Mouse (Mus musculus) neural tube, embryonic 15.5 days (tissue): ENCODE results near the gene Hist3h2a. TPM values are rescaled to one million over a fixed set of nuclear protein-coding genes. Genes with fewer than 3 reads are reported as not detected.
A peak's percentile ranks its signal among the peaks of the same experiment; 100 is the strongest.
"Not testable (repeated sequence)": the region's sequence is repeated elsewhere in the genome, so short reads cannot be mapped to it uniquely, and the experiment has no call there.

ENCODE experiments used
- ATAC-seq: fragments of 200-750 bp; cut with Nextera tagmentation; 2 replicates; pipeline ENCODE4 v1.8.0; 2017; ENCODE audit warnings: mild to moderate bottlenecking, moderate TSS enrichment, moderate library complexity; ENCODE audit not compliant: low FRiP score
- H3K27ac ChIP-seq: fragments of 300-500 bp; sonication (generic); replicated peaks from 2 replicates; pipeline ENCODE4 v1.5.1; 2015; ENCODE audit warnings: mild to moderate bottlenecking, inconsistent platforms
- H3K27me3 ChIP-seq: fragments of 300-500 bp; sonication (generic); replicated peaks from 2 replicates; pipeline ENCODE4 v1.6.1; 2015; ENCODE audit warnings: inconsistent platforms
- H3K36me3 ChIP-seq: fragments of 300-500 bp; sonication (generic); 2 replicates; pipeline ENCODE4 v1.6.1; 2015; ENCODE audit warnings: inconsistent platforms
- H3K4me1 ChIP-seq: fragments of 300-500 bp; sonication (generic); 2 replicates; pipeline ENCODE4 v1.6.1; 2015; ENCODE audit warnings: inconsistent platforms
- H3K4me2 ChIP-seq: fragments of 300-500 bp; sonication (generic); 2 replicates; pipeline ENCODE4 v1.6.1; 2015; ENCODE audit warnings: inconsistent platforms, mild to moderate bottlenecking, moderate library complexity
- H3K4me3 ChIP-seq: fragments of 300-500 bp; sonication (generic); replicated peaks from 2 replicates; pipeline ENCODE4 v1.5.1; 2015; ENCODE audit warnings: mild to moderate bottlenecking, inconsistent platforms
- H3K9ac ChIP-seq: fragments of 300-500 bp; sonication (generic); replicated peaks from 2 replicates; pipeline ENCODE4 v1.6.1; 2015; ENCODE audit warnings: mild to moderate bottlenecking, inconsistent platforms
- H3K9me3 ChIP-seq: fragments of 300-500 bp; sonication (generic); replicated peaks from 2 replicates; pipeline ENCODE4 v1.6.1; 2016; ENCODE audit warnings: inconsistent platforms
- WGBS: fragments of 180-500 bp; shearing (Covaris S2); methylation state at CpG from one replicate; pipeline ENCODE4 v1.1.7; 2015; ENCODE audit warnings: mixed read lengths; 5-methylcytosine and 5-hydroxymethylcytosine counted together
- polyA plus RNA-seq: library from polyadenylated mRNA; unstranded; fragments of >200 nt; fragmentation: Nextera tagmentation; extraction: Ambion mirVana; gene quantifications from 2 replicates; pipeline ENCODE4 v1.2.1, GENCODE M21; 2015

The Hist3h2a gene
- polyA plus RNA-seq, 1 experiment from 2014 or later, result 86.3 TPM

DNA sequence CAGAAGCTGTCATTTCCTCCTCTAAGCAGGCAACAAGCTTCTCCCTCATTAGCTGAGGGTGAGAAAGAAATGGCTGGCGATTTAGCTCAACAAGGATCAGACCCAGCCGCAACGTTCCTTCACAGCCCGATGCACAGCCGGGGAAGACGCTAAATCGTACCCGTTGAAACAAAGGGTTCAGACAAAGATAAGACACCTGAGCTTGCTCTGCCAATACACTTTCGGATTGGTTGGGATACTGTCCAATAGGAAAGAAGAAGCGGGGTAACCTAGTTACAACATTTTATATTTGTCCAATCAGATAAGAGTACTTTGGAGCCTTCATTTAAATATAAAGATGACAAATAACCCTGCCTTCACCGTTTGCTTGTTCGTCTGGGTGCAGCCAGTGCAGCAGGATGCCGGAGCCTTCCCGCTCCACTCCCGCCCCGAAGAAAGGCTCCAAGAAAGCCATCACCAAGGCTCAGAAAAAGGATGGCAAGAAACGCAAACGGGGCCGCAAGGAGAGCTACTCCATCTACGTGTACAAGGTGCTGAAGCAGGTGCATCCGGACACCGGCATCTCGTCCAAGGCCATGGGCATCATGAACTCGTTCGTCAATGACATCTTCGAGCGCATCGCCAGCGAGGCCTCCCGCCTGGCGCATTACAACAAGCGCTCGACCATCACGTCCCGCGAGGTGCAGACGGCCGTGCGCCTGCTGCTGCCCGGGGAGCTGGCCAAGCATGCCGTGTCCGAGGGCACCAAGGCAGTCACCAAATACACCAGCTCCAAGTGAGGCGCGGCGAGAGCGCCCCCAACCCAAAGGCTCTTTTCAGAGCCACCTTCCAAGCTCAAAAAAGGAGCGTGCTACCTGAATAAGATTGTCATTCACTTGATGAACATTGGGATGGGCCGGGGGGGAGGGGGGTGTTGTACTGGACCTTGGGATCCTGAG, 5.7 kb upstream of the Hist3h2a start, which contains the start of gene Hist3h2ba:
TSS of gene Hist3h2ba (plus strand) at position 379 of the 938 bp plus-strand sequence.
- peak within 1 kb of the TSS; percentile 57 for H3K4me3 ChIP-seq
- peaks cover 40% of the 10 kb centered on the region for H3K4me1 ChIP-seq
- peak within 1 kb of the TSS; percentile 98 for H3K27ac ChIP-seq
- peak; percentile 91 for ATAC-seq
- under 1% methylated on average over 48 of the region's 48 CpGs for WGBS
- no peaks in the 10 kb centered on the region for H3K36me3 ChIP-seq
- peak within 1 kb of the TSS; percentile 89 for H3K9ac ChIP-seq
- peak within 1 kb of the TSS; percentile 63 for H3K4me2 ChIP-seq
- no peaks in the 10 kb centered on the region for H3K9me3 ChIP-seq
- no peaks in the 10 kb centered on the region for H3K27me3 ChIP-seq

- ATAC-seq, result peak; percentile 62
- 1% methylated on average over 20 of the region's 20 CpGs for WGBS
- H3K27me3 ChIP-seq, result no peaks in the 10 kb centered on the region
- H3K27ac ChIP-seq, result peak overlapping the region; percentile 98
- peak overlapping the region; percentile 89 for H3K9ac ChIP-seq
- H3K4me3 ChIP-seq, result peak overlapping the region; percentile 57
- H3K4me2 ChIP-seq, result peak overlapping the region; percentile 63
- H3K9me3 ChIP-seq, result no peaks in the 10 kb centered on the region
- H3K36me3 ChIP-seq, result no peaks in the 10 kb centered on the region
- H3K4me1 ChIP-seq, result peaks cover 35% of the 10 kb centered on the region
These were observed 4.7 kb upstream of the Hist3h2a start for GRCm38 (mm10) chr11:58949480-58950431.

- Histone ChIP-seq H3K4me1 (peaks cover 37% of the 10 kb centered on the region), H3K36me3 (no peaks in the 10 kb centered on the region), H3K27me3 (no peaks in the 10 kb centered on the region), H3K9ac (peak overlapping the region; percentile 89), H3K4me2 (peak overlapping the region; percentile 63), H3K4me3 (0 out of 2 replicates have a peak overlapping the region, but pooled peaks have one; percentile 57), H3K27ac (peak overlapping the region; percentile 98), H3K9me3 (no peaks in the 10 kb centered on the region)
- no peak for ATAC-seq
- WGBS, result 50% methylated on average over 5 of the region's 5 CpGs
These were observed 3.3 kb upstream of the Hist3h2a start for GRCm38 (mm10) chr11:58951210-58951609.

- H3K4me1 ChIP-seq, result peaks cover 48% of the 10 kb centered on the region
- ATAC-seq, result peak; percentile 29
- H3K9me3 ChIP-seq, result no peaks in the 10 kb centered on the region
- peak overlapping the region; percentile 87 for H3K4me2 ChIP-seq
- H3K27me3 ChIP-seq, result no peaks in the 10 kb centered on the region
- H3K9ac ChIP-seq, result peak overlapping the region; percentile 79
- no peaks in the 10 kb centered on the region for H3K36me3 ChIP-seq
- H3K4me3 ChIP-seq, result peak overlapping the region; percentile 75
- under 1% methylated on average over 33 of the region's 33 CpGs for WGBS
- H3K27ac ChIP-seq, result peak overlapping the region; percentile 99
These were observed 925 bp upstream of the Hist3h2a start for GRCm38 (mm10) chr11:58953351-58954169.

DNA sequence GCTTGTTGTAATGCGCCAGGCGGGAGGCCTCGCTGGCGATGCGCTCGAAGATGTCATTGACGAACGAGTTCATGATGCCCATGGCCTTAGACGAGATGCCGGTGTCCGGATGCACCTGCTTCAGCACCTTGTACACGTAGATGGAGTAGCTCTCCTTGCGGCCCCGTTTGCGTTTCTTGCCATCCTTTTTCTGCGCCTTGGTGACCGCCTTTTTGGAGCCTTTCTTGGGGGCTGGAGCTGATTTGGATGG, 390 bp upstream of the Hist3h2a start:
- peak overlapping the region; percentile 99 for H3K27ac ChIP-seq
- peaks cover 52% of the 10 kb centered on the region for H3K4me1 ChIP-seq
- not testable (repeated sequence) for H3K9me3 ChIP-seq, H3K36me3 ChIP-seq, ATAC-seq, H3K27me3 ChIP-seq
- peak overlapping the region; percentile 87 for H3K4me2 ChIP-seq
- H3K9ac ChIP-seq, result peak overlapping the region; percentile 79
- peak overlapping the region; percentile 75 for H3K4me3 ChIP-seq
- 0% methylated on average over 17 of the region's 17 CpGs for WGBS

DNA sequence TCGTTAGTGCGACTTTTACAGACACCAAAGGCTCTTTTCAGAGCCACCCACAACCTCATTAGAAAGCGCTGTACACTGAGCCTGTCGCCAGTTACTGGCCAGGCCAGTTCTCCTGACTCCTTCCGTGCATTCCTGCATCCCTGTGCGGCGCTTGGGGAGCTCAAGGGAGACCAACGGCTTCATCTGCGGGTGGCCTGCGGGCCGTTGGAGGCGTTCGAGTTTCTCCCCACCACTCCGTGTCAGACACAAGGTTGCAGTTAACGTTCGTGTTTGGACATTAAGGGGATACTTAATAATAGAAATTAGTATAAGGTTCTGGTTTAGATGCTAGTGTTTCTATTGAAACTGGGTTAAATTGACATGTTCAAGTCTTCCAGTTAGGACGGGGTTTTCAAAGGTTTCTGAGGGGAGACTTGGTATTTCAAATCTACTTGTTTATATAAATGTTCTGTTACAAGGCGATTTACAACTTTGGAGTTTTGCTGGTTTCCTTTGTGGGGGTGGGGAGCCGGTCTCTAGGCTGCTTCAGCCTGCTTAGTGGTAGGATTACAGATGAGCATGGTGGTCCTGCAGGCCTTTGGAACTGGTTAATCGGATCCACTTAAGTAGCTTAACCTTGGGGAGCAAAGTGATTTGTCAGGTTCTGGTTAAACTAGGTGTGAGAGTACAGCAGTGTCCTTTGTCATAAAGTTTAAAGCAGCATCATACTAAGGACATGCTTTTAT, 820 bp downstream of the Hist3h2a start:
- peak overlapping the region; percentile 75 for H3K4me3 ChIP-seq
- no peaks in the 10 kb centered on the region for H3K36me3 ChIP-seq
- H3K4me2 ChIP-seq, result peak overlapping the region; percentile 87
- H3K4me1 ChIP-seq, result peaks cover 65% of the 10 kb centered on the region
- WGBS, result under 1% methylated on average over 20 of the region's 20 CpGs
- no peak; the same call in none of the 2 replicates for ATAC-seq
- H3K9me3 ChIP-seq, result no peaks in the 10 kb centered on the region
- H3K27me3 ChIP-seq, result no peaks in the 10 kb centered on the region
- peak overlapping the region; percentile 94 for H3K9ac ChIP-seq
- peak overlapping the region; percentile 99 for H3K27ac ChIP-seq

DNA sequence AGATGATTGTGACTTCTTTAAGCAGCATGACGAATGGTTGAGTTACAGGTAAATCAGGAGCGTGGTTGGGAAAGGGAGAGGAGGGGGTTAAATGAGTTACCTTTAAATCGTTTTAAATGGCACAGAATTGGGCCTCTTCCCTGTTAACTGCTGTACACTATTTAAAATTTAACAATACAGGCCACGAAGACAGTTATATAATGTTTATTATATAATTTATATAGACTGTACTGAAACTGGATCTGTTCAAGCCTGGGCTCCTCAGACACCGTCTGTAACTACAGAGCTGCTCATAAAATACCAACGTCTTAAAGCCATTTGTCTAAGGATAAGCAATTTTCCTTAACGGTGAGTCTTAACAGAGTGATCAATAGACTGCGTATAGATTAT, 1.4 kb downstream of the Hist3h2a start:
- ATAC-seq, result no peak
- H3K27ac ChIP-seq, result peak overlapping the region; percentile 99
- H3K4me3 ChIP-seq, result peak overlapping the region; percentile 75
- H3K4me1 ChIP-seq, result peaks cover 63% of the 10 kb centered on the region
- peak overlapping the region; percentile 87 for H3K4me2 ChIP-seq
- WGBS, result 15% methylated on average over 8 of the region's 8 CpGs
- H3K9me3 ChIP-seq, result no peaks in the 10 kb centered on the region
- H3K36me3 ChIP-seq, result no peaks in the 10 kb centered on the region
- H3K27me3 ChIP-seq, result no peaks in the 10 kb centered on the region
- peak overlapping the region; percentile 94 for H3K9ac ChIP-seq

- Histone ChIP-seq H3K9ac (peak overlapping the region; percentile 94), H3K4me3 (peak overlapping the region; percentile 75), H3K4me1 (peaks cover 48% of the 10 kb centered on the region), H3K27ac (0 out of 2 replicates have a peak overlapping the region, but pooled peaks have one; percentile 28), H3K36me3 (no peaks in the 10 kb centered on the region), H3K4me2 (peak overlapping the region; percentile 87), H3K9me3 (no peaks in the 10 kb centered on the region), H3K27me3 (no peaks in the 10 kb centered on the region)
- 82% methylated on average over 5 of the region's 5 CpGs for WGBS
- ATAC-seq, result no peak
These were observed 2.9 kb downstream of the Hist3h2a start for GRCm38 (mm10) chr11:58957226-58957914.

- peaks cover 47% of the 10 kb centered on the region for H3K4me1 ChIP-seq
- 79% methylated on average over 6 of the region's 6 CpGs for WGBS
These were observed 4.1 kb downstream of the Hist3h2a start for GRCm38 (mm10) chr11:58958536-58958935.

DNA sequence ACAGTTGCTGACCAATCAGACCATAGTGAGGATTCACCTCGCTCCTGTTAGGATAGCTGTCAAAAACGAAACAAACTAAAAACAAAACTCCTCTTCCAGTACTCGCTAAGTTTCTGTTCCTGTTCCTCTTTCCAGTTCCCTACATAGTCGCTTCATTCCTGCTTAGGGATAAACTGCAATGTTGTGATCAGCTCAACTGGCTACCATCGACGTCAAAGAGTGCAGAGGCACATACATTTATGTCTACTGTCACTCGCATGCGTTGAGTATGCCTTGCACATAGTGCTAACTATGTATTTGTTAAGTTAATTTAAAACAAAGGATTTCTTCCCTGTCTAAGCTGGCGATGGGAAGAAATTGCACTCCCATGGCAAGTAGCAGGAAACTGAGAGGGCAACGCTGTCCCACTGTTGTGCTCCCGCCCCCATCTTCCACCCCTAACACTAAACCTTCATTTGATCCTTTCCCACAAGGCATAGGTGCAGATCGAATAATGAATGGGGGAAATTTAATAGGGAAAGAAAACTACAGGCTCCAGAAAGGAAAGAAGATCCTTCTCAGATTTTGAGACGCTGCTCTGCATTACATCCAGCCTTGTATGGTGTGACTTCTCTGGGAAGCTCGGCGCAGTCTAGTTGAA, 4.8 kb downstream of the Hist3h2a start:
- Histone ChIP-seq H3K4me2 (peak overlapping the region; percentile 86), H3K9ac (peak overlapping the region; percentile 56), H3K36me3 (no peaks in the 10 kb centered on the region), H3K27me3 (no peaks in the 10 kb centered on the region), H3K27ac (peak overlapping the region; percentile 92), H3K4me3 (peak overlapping the region; percentile 56), H3K4me1 (peaks cover 49% of the 10 kb centered on the region), H3K9me3 (no peaks in the 10 kb centered on the region)
- 36% methylated on average over 15 of the region's 15 CpGs for WGBS
- no peak for ATAC-seq

More at GRCm38 (mm10) chr11:58958536-58958935, 4.1 kb downstream of the Hist3h2a start:
- no peak for ATAC-seq
- Histone ChIP-seq H3K27ac (no peak overlapping the region), H3K9ac (no peak overlapping the region), H3K9me3 (no peaks in the 10 kb centered on the region), H3K27me3 (no peaks in the 10 kb centered on the region), H3K4me3 (no peak overlapping the region), H3K4me2 (peak overlapping the region; percentile 87), H3K36me3 (no peaks in the 10 kb centered on the region)
